Mouse (Mus musculus) adrenal gland, postnatal 4 days (tissue): ENCODE data around the gene Gm5447. TPM values are rescaled to one million over a fixed set of nuclear protein-coding genes. Genes with fewer than 3 reads are reported as not detected.

Source experiments
- DNase-seq, 2 experiments: peaks; one replicate each; pipeline ENCODE4 v3.0.0; 2021 to 2022; ENCODE audit warnings: low spot score in 2 of 2, mixed read lengths in 2 of 2
- long read RNA-seq, 2 experiments: library from polyadenylated mRNA; stranded (forward); transcript quantifications; one replicate each; pipeline ENCODE4 v2.0.0; 2021
- total RNA-seq, 2 experiments: library from RNA; stranded (reverse); gene quantifications; 2 replicates each; pipeline ENCODE4 v1.2.3; 2021

Gene Gm5447
- total RNA-seq = under 1 TPM; 0.28 to 0.39 TPM
- long read RNA-seq, experiment 1 = 0 reads
- long read RNA-seq, experiment 2 = 0 reads

DNA sequence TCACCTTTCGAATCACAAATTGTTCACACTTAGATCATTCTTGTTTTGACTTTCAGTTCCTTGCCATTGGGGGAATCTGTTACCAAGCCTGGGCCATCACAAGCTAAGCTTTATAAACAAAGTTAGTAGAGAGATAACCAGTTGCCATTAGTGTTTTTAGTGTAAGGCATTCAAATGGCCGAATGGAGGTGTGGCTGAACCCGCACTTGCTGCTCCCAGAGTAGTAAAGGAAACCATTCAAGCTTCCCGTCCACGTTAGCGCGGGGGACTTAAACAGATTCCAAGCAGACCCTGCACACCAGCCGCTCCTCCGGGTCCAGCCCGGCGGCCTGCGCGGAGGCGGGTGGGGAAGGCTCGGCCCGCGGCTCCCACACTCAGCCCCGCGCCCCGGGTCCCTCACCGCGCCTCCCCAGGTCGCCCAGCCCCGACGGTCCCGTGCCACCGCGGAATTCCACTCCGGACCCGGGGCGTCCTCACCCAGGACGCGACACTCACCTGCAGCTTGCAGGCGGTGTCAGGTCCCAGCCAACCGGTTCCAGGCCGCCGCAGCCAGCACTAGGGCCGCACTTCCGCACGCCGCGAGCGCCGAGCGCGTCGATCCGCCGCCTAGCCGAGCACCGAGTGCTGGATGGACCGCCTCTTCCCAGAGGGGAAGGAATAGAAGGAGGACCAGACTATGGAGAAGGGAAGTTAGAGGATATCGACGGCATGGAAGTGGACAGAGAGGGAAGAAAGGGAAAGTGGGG is at the start of gene Gm5447, which contains the start of gene Exoc2:
TSS of gene Gm5447 (plus strand) at position 704 of the 746 bp plus-strand sequence.
TSS of gene Exoc2 (minus strand) at position 593 of the 746 bp plus-strand sequence.
- DNase-seq = peak; percentile 63 to 74

DNA sequence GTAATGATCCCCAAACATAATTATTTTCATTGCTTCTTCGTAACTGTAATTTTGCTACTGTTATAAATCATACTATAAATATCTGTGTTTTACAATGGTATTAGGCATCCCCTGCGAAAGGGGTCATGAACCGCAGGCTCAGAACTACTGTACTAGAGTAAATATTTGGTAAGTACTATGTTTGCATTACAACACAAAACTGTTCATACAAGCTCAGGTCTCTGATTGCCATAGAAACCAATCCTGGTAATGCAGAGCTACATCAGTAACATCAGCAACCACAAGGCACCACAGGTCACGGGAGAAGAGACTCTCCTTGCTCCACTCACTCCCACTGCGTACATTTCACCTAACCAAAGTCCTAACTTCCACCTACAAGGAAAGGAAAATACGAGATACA is 49.7 kb upstream of the Gm5447 start:
- DNase-seq = no peak

DNA sequence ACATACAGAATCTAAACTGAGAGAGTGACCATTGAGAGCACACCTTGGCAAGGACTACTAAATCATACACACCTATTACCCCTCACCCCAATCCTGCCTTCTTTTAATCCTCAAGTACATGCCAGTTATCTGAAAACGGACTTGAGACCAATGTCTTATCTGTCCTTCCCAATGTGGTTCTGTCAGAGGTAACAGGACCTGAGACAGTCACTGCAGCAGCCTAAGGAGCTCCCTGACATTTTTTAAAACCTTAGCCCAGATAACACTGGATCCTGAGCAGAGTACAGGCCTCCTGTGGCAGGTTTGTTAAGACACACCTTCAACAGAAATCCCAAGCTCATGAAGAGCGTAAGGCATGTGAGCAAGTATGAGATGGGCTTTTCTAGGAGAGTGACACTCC is 44.9 kb upstream of the Gm5447 start:
- no peak for DNase-seq

DNA sequence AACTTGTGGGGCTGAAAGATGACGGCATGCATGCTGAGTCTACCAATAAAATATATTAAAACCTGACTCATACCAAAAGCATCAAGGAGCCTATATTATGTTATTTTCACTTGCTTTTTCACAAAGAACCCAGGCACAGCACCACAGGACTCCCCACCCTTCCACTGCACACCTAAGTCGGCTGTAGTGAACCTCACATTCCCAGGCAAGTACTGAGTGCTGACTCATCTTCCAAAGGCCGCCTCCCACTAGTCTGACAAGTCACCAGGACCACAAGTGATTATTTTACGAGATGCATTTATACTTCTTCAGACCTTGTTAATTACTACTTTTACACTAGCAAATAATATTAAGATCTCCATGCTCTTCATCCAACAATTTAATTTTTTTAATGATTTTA is 42.4 kb upstream of the Gm5447 start:
- no peak for DNase-seq

DNA sequence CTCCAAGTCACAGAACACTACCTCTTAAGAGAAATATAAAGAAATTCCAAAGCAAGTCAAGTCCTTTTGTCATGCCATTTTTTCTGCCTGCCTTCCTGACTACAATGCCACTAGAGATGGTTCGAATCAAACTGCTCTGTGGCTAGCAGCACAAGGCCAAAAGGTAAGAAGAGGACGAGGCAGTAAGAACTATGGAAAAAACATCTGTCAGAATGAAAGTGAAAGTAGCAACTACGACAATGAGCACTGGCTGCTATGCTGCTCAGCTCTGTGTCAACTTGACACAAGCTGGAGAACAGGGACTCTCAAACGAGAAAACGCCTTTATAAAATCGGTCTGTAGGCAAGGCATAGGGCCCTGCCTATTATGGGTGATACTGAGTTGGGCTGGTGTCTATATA is 41.0 kb upstream of the Gm5447 start:
- no peak for DNase-seq

DNA sequence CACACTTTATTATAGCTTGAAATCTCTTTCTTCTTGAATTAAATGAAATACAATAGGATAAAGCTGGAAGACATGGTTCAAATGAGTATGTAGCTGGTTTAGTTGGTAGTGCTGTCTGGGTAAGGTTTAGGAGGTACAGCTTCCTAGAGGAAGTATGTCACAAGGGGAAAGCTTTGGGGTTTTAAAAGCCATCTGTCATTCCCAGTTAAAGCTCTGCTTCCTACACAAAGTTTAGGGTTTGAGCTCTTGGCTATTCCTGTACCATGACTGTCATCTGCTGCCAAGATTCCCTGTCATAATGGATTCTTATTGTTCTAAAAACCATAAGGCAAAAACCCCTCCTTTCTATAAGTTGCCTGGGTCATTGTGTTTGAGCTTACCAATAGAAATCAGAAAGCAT is 28.2 kb upstream of the Gm5447 start:
- no peak for DNase-seq

DNA sequence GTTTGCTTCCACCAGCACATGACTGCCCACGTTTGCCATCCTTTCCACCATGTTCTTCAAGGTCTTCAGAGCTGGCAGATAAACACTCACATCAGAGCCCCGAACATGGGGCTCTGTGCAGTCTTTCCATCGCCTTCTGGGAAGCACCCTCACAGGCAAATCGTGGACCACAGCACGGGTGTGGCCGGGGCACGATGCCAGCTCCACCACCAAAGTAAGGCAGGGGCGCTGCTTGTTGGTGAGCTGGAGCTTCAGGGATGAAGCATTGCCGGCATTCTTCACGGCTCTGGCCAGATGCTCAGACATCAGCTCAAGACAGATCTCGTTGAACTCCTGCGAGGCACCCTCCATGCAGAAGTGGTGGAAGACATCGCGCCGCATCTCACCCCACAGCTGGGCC is 26.9 kb upstream of the Gm5447 start:
- no peak for DNase-seq

DNA sequence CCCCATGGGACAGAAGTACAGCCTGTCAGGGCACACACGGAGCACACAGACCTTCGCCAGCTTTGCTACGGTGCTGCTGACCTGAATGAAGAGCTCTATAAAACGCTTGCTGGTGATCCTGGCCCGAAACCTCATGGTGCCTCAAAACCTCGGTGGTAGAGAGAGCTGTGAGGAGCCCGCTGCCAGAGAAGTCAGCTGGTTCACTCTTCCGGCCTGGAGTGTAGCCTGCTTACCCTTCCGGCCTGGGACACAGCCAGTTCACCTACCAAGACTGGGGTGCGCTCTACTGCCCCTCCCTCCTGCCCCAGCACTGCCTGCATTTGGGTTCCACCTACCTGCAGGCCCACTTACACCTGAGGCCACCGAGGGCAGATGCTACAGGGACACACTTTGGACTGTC is 26.5 kb upstream of the Gm5447 start, which contains the start of gene Hus1b:
TSS of gene Hus1b (minus strand) at position 220 of the 400 bp plus-strand sequence.
- DNase-seq = no peak

DNA sequence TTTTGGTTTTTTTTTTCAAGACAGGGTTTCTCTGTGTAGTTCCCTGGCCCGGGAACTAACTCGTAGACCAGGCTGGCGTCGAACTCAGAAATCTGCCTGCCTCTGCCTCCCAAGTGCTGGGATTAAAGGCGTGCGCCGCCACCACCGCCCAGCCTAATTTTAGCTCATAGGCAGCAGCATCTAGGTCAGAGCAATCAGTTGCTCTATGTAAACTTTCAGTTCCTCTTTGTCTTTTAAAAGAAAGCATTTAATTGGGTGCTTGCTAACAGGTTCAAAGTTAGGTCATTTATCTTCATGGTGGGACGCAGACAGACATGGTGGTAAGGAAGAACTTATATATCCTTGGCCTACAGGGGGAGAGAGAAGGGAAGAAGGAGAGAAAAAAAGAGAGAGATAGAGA is 24.8 kb upstream of the Gm5447 start:
- no peak for DNase-seq

DNA sequence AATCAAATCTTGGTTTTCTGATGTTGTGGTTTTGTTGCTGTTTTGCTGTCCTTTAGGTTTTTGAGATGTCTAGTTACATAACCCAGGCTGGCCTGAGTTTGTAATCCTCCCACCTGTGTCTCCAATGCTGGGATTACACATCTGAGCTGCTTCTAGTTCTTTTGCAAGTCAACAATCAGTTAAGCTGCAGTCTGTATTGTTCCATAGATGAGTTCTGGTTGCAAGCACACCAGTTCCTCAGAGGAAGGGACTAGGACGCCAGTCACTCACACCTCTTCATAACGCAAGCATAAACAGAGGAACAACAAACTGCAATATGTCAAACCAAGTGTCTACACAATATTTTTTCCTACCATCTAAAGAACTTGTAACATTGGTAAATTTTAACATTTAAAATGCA is 22.0 kb upstream of the Gm5447 start:
- DNase-seq = no peak

DNA sequence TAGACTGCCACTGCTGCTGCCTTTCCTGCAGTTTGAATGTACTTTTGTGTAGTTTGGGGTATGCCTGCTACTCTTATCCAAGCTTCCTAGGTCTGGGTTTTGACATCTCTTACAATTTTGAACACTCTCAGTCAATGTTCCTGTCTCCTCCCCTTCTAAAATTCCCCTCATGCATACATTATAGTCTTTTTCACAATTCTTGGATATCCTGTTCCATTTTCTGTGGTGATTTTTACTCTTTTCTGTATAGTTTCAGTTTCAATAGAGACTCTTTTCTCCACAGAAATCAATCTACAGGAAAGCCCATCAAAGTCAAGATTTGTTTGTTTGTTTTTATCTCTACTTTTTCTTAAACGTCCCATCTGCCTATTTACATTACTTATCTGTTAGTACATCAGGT is 20.4 kb upstream of the Gm5447 start:
- no peak for DNase-seq

DNA sequence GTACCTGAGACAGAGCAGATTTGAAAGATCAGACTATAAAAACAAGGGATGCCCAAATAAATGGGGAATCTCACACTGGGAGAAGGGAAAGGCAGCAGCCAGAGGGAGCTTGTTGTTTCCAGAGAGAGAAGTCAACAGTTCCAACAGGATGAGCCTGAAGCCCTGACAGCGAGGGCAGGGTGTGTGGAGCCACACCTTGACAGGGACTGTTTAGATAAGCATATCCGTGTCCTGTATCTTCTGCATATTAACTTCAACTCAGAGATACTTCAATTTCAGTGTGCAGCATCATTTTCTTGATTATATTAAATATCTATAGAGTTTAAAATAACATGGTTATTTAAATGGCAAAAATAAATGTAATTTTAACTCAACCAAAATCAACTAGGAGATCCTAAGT is 13.3 kb upstream of the Gm5447 start:
- no peak for DNase-seq

DNA sequence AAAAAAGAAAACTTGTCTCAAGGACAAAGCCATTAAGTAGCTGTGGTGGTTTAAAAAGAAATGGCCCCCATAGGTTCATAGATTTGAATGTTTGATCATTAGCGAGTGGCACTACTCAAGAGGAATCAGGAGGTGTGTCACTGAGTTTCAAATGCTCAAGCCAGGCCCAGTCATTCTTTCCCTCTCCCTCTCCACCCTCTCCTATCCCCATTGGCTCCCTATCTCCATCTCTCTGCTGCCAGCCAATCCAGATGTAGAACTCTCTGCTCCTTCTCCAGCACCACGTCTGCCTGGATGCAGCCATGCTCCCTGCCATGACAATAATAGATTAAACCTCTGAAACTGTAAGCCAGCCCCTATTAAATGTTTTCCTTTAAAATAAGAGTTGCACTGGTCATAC is 12.1 kb upstream of the Gm5447 start:
- DNase-seq = no peak

DNA sequence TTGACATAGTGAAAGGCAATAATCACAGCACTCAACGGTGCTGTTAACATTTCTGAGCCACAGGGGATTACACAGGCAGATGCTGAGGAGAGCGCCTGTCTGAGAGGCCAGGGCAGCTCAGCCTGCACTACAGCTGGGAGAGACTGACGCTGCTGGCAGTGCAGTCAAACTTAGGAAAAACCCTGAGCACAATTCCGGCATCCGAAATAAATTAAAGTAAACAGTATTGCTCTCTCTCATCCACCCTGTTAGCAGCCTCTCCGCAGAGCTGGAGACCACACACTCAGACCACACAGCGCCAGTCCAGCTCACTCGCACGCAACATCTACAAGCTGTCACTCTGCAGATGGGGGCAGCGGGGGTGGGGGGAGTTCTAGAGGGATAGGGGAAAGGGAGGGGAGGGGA is 7.5 kb upstream of the Gm5447 start:
- no peak for DNase-seq

DNA sequence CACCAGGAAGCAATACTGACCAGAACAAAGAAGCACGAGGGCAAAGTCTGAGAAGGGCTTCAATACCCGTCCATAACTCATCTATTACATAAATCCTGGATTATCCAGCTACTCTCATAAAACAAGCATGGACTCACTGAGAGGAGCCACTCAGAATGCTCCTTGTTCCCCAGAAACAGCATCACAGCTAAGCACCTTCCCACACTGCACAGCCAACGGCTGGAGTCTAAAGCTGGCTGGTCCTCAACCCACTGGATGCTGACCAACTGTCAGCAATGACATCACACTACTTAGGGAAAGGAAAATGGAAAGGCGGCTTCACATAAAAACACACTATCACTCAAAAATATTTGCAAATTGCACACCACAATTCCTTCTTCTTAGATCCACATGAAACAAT is 5.7 kb upstream of the Gm5447 start:
- DNase-seq = no peak

DNA sequence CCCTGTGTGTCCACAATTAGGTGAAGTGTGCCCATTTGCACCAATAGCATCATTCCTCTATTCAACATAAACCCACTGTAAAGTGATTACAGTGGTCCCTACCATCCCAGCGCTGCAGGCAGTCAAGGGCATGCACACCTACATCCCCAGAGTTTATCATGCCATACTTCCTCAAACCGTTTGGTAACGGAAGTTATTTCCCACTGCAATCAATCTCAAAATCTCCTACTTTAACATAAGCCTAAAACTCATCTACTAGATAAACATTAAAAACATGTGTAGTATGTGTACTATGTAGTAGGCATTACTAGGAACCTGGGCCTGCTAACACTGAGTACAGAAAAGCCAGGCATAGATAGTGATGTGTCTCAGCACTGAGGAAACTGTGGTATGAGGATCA is 3.0 kb upstream of the Gm5447 start:
- no peak for DNase-seq

DNA sequence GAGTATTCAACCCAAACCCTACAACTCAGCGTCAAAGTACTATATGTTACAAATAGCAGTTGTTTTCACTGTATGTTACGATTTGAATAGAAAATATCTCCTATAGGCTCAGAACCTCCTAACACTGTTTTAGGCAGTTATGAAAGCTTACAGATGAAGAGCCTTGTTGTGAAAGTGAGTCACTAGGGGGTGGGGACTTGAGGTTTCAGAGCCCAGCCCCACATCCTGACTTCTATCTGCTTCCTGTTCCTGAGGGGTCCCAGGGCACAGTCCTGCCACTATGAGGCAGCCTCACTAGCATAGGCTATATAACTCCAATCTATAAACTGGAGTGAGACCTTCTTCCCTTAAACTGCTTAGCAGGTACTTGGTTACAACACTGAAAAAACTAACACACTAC is 1.9 kb upstream of the Gm5447 start:
- no peak for DNase-seq

DNA sequence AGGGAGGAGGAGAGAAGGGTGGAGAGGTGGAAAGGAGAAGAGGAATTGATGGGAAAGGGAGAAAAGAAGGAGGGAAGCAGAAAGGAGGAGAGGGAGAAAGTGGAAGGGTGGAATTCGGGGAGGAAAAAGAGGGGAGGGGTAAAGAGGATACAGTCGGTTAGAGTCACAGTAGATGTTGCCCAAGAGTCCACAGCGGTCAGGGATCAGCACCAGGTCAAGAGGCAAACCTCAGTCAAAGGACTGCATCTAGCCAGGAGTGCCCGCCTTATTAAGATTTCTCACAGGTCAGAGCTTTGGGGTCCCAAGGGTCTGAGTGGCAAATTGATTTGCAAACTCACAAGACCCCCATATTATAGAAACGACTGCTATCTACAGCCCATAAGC is 235 bp downstream of the Gm5447 start:
- no peak for DNase-seq

DNA sequence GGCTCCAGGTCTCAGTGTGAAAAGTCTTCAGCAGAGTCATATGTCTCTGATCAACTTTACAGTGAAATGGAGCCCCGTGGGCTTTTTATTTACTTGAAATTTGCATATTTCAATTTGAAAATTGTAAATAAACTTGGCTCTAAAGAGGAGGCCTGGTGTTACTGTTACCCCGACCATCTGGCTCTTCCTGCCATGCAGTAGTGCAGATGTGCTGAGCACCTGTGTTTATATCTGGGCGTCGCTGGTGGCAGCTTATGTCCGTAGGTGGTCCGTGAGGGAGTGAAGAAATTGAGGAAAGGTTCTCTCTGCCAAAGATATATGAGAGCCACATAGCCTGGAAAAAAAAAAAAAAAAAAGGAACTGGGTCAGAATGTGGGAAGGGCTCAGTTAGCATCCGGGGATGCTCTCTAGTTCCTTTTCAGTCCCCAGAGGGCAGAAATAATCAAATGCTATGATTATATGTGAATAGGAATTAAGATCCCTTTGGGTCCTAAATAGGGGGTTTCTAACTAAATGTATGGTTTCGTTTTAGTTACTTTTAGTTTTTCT is 2.6 kb downstream of the Gm5447 start:
- DNase-seq = no peak

DNA sequence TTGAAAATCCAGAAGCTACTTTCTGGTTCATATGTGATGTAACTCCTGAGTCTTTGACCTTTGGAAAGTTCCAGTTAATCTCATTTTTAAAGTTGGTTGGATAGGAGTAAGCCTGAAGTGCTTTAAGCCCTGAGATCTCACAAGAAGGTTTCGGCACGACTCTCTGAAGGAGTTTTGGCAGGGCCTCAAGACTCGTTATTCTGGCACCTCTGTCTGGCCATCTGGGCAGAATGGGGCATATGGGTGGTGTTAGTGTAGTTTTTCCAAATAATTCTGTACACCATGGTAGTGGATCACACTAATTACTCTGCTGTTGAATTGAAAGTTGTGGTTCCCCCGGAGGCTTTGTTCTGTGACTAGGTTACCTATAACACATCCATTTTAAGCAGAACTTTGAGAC is 4.2 kb downstream of the Gm5447 start:
- no peak for DNase-seq

DNA sequence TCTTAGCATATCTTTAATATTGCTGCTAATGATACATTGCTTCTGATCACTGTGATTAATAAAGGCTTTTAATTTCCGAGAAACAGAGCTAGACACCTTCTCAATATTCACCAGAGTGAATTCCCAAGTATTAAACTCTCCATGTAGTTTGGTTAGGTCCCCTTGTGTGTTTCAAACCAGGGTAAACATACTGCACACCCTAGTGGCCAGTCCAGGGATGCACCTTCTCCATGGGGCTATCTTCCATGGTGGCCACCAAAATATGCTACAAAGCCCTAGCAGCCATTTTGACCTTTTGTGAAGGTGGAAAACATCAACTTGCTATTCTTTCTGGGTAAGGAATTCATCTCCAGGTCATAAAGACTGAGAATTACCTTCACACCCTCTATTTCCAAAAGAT is 7.7 kb downstream of the Gm5447 start:
- DNase-seq = no peak

DNA sequence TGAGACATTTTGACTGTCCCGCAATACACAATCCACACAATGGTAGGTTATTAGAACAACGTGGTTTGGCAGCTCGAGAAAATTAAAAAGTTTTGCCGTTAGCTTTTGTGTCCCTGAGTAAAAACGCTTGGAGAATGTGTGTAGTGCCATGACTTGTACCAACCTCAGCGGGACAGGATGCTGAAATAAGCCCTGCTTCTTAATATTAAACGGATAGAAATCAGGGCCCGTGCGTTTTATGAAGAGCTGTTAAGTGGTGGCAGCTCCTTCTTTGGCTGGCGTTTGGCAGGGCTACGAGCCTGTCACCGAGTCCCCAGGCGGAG is 11.2 kb downstream of the Gm5447 start:
- DNase-seq = no peak
